Mouse (Mus musculus) cerebellum, adult 2 months (tissue): ENCODE results near the gene Helt.

Experiments used
- CTCF ChIP-seq: fragments of 200-500 bp; IDR thresholded peaks from 2 replicates; pipeline ENCODE4 v1.5.1; 2011; ENCODE audit warnings: low read depth, mild to moderate bottlenecking, control low read depth, low read length, moderate library complexity, borderline replicate concordance; ENCODE audit not compliant: insufficient read depth
- POLR2A ChIP-seq: fragments of 200-500 bp; IDR thresholded peaks from 2 replicates; pipeline ENCODE4 v1.6.1; 2011; ENCODE audit warnings: low read length, control low read depth, borderline replicate concordance; ENCODE audit not compliant: insufficient read depth

DNA sequence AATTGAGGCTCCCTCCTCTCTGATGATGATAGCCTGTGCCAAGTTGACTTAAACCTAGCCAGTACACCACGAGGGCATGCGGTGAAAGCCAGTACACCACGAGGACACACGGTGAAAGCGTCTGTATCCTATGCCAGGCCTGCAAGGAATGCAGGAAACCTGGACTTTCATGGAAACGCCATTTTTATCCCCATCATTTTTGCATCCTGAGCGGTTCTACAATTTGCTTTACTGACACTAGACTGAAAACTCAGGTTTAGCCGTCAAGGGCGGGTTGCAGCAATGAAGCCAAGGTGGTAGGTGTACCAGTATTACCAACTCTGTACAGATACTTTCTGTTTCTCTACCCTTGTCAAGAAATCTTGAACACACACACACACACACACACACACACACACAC is 7.7 kb upstream of the Helt start:
- TF ChIP-seq CTCF (no peak), POLR2A (no peak)
